Mouse (Mus musculus) adrenal gland, postnatal 36 days (tissue): ENCODE data around the gene Fam227a. TPM values are rescaled to one million over a fixed set of nuclear protein-coding genes. Genes with fewer than 3 reads are reported as not detected.

ENCODE experiments used
- DNase-seq, 2 experiments: peaks; one replicate each; pipeline ENCODE4 v3.0.0; 2021; ENCODE audit warnings: mixed read lengths in 1 of 2
- long read RNA-seq, 2 experiments: library from polyadenylated mRNA; stranded (forward); transcript quantifications; one replicate each; pipeline ENCODE4 v2.0.0; 2021; ENCODE audit warnings: borderline sequencing depth in 2 of 2
- total RNA-seq, 2 experiments: library from RNA; stranded (reverse); gene quantifications; 2 replicates each; pipeline ENCODE4 v1.2.3; 2021

Fam227a gene
- total RNA-seq: 1 to 10 TPM; 2.4 to 2.8 TPM
- long read RNA-seq, experiment 1, partial matches to known transcripts: 1 of 1 reads
- long read RNA-seq, experiment 1, other reads (novel, unspliced or antisense): 0 of 1 reads
- long read RNA-seq, experiment 2: 0 reads

DNA sequence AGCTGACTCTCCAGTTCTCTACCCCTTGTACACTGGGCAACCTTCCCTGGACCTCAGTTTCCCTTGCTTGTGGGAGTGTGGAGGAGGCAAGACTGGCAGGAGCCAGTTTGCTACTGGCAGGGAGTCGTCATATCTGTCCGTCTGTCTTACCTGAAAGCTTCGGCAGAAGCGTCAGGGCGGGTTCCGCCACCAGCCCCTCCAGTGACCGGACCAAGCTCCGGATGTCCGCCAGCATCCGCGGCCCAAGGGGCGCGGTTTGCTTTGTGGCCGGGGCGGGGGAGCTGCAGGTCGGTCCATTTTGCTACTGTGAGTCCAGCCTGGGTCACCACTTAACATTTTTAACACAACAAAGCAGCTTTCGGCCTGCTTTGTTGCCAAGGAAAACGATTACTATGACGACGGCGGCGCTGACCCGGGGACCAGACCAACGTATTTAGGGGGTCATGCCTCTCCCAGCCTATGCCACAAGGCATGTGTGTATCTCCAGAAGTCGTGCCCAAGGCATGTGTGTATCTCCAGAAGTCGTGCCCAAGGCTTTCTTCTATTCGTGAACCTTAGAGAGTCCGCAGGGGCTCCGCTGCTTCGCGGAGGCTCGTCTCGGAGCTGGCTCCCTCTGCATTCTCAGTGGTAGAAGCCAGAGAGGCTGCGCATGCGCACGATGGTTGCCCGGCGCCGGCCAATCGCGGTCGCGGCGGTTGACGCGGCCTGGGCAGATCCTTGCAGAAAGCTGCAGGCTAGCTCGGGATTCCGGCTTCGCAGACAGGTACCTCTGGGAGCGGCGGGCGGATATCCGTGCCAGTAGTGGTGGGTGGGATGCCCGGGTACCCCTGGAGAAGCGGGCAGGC, at the start of gene Fam227a, which contains the start of gene Cby1:
Gene Fam227a (minus strand): TSS at position 426 of the 845 bp plus-strand sequence.
Gene Cby1 (plus strand): TSS at position 669 of the 845 bp plus-strand sequence.
- DNase-seq: peak; percentile 96 to 97

DNA sequence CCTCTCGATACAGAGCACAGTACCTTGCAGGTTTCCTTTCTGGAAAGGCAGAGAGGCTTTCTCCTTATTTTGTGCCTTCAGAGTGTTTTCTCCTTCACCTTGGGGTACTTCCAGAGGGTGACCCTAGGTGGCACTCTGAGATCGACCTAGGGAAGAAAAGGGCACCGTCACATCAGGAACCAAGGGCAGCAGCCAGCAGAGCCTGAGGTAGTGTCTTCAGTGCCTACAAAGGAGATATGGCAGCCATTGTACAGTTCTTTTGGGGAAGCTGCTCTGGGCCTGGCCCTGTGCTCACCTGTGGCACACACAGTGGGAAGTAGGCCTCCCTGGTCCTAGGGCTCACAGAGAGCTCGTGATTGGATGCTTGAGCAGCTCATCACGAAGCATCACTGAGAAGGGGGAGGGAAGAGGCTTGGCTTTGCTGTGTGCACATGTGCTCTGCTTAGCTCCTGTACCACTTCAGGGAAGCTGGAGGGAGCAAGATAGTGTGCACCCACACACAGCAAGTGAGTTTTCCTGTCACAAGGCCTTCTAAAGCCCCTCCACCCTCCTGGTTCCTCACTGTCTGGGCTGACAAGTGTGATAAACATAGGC, 49.6 kb upstream of the Fam227a start:
- DNase-seq: no peak

DNA sequence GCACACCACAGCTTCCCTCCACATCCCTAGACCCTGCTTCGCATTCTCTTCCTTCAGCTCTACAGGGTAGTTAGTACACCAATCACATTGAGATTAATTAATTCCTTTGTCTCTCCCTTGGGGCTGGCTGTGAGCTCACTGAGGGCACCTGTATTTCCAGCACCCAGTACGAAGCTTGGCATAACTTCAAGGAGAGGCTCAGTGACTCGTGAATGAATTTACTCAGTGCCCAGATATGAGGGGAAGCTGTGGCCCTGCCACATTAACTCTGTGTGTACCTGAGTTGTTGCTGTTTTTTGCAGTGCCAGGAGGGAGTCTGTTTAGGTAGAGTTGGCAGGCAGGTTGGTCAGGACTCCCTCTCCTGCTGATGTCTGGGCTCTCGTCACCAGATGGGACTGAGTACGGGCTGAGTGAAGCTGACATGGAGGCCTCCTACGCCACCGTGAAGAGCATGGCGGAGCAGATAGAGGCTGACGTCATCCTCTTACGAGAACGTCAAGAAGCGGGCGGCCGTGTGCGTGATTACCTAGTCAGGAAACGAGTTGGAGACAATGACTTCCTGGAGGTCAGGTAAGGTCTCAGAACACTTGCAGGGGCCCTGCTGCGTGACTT, 48.0 kb upstream of the Fam227a start:
- DNase-seq: no peak

DNA sequence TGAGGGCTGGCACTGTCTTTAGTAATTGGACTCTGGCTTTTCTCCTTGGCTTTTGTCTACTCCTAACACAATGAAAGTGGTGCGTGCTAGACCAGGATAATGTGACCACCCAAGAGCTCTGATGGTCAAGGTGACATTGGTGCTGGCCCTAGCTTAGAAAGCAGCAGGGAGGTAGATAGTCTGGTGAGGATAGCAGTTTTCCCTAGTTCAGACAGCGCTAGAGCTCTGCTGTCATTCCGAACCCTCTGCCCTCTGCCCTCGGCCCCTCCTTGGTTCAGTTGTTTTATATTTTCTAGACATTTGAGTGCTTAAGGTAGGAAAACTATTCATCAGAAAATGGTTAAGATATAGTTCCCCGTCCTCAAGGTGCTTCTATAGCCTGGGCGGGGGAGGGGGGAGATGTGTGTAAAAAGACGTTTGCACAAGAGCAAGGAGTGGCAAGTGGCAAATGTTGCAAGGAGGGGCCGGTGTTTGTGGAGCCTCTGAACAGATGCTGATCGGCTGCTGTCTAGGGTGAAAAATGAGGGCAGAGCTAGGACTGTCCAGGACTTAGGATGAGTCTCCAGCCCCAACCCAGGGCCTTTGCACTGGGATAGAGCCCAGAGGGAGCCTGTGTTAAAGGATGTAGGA, 38.9 kb upstream of the Fam227a start:
- no peak for DNase-seq

DNA sequence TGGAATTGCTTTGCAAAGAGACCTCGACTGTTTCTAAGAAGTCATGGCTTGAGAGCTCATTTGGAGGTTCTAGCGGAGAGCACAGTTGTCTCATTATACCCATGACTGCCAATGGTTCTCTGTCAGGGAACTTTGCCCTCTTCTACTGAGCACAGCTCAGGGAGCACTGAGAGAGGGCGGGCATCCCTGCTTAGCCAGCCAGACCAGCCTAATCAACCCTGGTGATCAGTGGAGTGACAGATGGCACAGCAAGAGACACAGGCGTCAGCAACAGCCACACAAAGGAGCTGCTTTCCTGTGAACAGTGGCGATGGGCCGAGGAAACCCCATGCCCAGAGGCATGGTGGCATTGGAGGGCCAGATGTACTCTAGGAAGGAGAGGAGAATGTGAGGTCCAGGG, 38.3 kb upstream of the Fam227a start:
- no peak for DNase-seq

DNA sequence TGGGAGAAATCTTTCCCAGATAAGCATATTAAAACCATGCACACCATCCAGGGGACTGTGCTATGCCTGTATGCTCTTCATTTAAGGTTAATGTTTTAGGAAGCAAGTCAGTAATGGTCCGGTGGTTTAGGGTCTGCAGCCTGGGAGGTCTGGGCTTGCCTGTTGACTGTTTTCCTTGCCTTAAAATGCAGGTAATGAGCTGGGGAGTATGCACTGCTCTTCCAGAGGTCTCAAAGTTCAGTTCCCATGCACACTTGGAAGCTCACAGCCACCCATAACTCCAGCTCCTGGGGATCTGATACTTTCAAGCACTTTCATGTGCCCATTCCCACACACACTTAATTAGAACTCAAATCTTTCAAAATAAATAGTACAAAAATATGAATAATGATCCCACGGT, 37.8 kb upstream of the Fam227a start:
- no peak for DNase-seq

DNA sequence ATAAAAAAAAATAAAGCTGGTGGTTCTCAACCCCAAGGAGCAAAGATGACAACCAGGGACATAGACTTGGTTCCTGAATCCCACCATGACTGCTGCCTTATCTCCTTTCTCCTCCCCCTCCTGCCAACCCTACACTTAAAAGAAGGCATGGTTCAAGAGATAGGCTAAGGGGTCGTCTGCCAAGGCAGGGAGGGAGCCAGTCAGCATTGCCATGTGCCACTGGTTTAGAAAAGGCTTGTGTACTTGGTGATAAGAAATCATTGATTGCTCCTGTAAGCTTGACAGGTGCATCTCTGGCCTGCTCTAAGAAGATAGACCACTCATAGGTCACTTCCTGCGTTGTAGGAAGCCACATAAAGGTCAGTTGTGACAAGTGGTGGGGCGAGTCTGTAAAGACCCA, 36.8 kb upstream of the Fam227a start:
- no peak for DNase-seq

DNA sequence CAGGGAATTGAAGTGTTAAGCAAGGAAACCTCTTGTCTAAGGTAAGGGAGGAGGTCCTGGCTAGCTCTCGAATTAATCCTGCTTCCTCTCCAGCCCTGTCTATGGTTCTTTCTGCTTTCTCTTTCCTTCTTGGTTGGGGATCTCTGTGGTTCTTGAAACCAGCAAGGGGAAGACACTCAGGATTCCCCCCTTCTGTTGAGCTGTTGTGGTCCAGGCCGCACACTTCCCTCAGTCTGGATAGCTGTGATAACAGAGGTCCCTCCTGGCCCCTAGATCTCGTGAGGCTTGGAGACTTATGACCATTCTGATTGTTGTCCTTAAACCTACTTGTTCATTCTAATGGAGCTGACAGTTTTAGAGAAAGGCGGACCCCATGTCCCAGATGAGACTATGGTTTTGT, 35.8 kb upstream of the Fam227a start:
- DNase-seq: no peak

DNA sequence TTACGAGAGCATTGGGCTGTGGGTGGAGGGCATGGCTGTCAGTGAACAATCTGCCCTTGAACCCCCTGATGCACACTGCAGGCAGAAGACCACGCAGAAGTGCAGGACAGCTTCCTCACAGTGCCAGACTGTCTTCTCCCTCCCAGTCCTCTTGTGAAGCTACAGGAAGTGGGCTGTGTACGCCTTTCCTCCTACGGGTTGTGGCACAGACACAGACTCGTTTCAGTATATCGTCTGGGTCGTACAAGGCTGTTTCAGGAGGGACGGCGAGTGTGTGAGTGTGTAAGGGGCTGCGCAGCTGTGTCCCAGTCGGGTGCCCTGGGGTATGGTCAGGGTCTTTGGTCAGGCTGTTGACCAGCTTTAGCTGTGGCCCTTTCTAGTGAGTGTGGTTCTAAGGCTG, 35.0 kb upstream of the Fam227a start:
- DNase-seq: no peak

DNA sequence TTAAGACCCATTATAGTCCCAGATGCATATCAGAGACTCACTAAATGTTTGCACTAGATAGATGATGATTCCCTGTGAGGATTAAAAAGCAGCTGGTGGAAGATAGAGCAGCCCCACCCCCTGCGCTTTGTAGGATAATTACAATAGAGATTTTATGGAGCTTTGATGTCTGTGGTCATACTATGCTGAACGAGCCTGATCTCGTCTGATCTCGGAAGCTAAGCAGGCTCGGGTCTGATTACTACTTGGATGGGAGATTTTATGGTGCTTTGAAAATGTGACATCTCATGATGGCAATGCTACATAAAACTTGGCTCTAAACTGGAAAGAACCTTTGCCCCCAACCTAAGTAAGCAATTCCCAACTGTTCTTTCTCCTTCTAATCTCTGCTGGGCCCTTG, 33.6 kb upstream of the Fam227a start:
- DNase-seq: no peak

DNA sequence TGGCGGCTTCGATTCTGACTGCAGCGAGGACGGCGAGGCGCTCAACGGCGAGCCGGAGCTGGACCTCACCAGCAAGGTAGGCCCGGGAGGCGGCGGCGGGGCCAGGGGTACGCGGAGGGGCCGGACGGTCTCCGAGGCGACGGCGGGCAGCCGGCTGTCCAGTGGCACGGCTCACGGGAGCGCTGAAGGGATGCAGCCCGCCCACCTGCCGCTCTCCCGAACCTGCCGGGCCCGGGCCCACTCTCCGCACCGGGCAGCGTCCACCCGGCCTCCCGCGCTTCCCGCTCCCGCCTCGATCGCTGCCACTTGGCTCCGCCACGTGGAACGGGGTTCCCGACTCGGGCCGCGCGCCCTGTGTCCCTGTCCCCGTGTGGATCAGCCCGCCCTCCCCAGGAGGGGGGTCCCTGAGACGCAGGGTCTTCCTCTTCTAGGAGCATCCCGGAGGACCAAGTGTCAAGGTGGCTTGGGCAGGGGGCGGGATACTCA, 32.3 kb upstream of the Fam227a start:
- DNase-seq: peak in 1 of 2 experiments; percentile 42

DNA sequence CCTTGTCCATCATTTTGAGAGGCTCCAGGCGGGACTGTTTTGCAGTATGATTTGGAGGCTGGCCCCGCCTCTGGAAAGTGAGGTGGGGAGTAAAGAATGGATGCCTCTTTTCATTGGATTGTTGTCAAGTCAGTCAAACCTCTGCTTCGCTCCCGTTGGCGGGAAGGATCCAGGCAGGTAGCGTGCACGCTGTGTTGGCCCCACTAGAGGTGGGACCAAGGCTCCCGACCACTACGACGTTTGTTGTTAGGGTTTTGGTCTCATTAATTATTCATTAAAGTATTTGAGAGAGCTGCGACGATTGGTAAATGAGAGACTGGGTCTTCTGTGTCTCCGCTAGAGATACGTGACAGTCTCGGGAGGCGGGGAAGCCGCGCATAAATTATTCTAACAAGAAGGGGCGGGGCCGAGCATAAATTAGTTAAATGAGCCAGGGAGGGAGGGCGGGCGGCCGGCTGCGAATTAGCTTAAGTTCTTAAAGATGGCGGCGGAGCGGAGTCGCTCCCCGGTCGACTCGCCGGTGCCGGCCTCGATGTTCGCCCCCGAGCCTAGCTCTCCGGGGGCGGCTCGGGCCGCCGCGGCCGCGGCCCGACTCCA, 31.8 kb upstream of the Fam227a start, which contains the start of gene Gtpbp1:
Gene Gtpbp1 (plus strand): TSS at position 420 of the 597 bp plus-strand sequence.
- DNase-seq: peak; percentile 96 to 97

DNA sequence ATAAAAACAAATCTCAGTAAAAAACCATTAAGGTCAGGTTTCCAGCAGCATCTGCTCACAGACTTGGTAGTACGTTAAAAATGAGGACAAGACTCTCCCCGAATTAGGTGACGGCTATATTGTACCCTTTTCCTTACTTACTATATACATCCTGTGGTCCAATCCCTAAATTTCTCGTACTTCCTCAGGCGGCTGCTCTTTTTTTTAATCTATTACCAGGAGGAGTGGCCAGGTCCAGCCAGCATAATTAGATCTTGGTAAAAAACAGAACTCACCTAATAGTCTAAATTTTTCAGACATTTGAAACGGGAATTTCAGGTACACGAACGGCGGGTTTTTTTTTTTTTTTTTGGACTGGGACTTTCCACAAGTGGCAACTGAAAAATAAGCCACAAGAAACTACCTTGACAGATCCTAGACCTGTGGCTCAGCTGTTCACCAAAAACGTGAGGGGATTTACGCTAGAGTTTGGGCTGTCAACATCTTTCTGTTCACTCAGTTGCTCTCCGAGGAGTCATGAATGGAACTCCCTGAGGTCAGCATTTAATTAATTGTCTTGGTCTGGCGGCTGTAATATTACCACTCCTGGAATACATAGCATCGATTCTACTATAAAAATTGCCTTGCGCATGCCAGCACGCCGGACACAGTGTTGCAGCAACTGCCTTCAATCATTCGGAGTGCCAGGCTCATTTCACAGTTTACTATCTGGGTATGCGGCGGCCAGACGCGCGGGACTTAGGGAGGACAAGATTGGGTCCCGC, 31.1 kb upstream of the Fam227a start:
- DNase-seq: no peak

DNA sequence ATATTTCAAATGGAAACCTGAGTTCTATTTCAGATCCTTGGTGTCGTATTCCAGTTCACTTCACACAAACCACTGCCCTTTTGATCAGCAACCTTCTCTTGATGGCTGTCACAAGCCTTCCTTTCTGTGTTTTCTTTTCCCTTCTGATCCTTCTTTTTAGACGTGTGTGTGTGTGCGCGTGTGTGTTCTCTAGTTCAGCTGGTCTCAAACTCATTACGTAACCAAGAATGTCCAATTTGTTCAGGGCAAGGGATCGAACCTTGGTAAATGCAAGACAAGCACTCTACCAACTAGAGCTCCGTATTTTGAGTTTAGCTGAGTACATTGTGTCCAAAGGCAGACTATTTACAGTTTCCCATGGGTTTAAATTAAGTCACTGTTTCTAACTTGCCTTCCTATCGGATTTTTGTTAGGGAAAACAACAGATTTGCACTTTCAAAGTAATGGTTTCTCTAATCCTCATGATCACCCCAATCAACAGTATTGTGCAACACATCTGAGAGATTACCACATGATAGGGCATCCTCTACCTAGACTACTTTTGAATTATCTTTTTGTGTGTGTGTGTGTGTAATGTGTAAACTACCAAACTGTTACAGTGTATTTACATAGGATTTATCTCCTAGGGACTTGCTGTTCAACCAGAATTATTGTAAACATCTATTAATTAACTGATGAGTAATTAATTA, 29.7 kb upstream of the Fam227a start:
- DNase-seq: no peak

DNA sequence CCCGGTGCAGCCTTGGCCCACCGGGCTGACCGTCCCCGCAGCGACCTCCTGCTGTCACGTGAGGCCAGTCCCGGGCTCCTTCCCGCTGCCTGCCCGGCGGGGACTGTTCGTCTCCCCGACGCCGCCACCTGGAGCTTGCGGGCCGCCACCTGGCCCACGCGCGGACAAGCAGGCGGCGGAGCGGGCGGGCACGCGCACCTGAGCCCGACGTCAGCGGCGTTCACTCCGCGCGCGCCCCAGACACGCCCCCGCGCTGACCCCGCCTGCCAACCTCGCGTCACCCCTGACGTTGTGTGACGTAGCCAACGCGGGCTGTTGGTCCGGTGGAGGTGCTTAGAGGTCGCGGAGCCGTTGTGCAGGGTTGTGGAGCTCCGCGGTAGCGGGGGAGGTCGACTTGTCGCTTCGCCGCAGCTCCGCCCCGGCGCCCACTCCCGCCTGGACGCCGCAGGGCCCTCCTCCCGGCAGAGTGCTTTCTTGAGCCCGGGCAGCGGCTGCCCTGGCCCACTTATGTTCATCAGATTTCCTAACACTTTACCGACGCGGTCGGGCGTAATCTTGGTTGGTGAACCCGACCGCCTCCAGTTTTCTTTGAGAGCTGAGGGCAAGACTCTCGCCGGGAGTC, 29.0 kb upstream of the Fam227a start, which contains the start of gene Josd1:
Gene Josd1 (minus strand): TSS at position 274 of the 622 bp plus-strand sequence.
- peak; percentile 97 to 98 for DNase-seq

DNA sequence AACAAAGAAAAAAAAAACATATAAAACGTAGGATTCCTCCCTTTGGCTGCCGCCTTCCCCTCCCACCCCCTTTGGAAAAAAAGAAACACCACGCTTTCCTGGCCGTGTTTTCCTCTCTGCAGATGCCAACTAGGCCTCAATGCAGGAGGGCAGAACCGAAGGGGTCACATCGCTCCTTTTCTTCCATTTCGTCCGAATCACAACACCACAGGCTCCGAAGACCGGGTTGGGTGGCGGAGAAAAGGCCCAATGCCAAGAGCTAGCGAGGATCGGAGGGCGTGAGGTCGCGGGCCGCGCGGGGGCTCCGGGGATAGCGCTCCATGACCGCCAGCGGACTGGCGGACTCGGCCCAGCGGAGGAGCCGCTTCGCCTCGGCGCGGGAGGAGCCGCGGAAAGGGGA, 28.4 kb upstream of the Fam227a start:
- no peak for DNase-seq

DNA sequence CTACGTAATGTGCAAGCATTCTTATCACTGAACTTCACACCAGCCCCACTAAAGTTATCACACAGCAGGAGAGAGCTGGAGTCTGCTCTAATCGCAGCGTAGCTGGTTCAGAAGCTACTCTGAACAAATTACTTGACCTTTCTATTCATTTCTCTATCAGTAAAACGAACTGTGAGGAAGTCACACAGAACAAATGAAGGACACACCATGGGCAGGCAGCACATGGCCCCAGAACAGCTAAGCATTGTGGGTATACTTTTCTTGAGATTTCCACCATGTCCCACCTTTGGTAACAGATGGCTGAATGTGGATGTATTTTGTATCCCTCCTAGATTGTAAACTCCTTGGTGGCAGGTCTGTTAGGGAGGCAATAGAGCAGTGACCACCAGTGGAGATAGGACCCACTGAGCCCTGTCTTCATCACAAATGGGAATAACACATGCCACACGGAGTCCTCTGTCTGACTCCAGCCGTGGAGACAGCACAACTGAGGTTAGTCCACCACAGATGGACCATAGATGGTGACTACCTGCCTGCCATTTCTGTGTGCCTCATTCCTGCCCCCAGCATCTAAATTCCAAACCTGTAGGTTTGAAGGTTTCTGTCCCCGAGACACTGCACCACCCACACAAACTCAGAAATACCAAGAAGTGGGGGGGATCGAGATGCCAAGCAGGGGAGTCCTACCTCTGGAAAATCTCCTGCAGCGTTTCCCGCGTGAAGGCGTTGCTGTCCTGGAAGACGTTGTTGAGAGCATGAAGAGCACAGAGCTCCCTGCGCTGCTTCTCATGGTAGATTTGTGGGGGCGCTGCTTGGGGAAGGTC, 27.5 kb upstream of the Fam227a start:
- DNase-seq: no peak

DNA sequence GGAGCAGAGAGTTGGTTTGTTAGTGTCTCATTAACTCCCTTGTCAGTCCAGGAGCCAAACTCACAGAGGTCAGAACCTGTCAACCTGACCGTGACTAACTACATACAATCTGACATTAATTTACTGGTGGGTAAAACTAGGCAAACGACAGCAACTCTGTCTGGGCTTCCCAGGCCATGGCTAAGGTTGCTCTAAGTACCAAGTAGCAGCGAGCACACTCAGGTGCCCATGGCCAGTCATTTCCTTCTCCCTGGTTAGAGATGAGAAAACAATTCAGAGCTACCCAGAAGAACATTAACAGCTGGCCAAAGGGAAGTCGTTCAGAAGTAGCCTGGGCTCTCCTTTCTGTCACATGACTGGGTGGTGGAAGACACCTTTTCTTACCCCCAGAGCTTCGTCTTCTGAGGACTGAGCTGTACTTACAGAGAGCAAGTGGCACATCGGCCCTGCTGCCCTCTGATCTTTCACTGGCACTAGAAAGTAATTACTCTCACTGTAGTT, 26.4 kb upstream of the Fam227a start:
- DNase-seq: no peak

DNA sequence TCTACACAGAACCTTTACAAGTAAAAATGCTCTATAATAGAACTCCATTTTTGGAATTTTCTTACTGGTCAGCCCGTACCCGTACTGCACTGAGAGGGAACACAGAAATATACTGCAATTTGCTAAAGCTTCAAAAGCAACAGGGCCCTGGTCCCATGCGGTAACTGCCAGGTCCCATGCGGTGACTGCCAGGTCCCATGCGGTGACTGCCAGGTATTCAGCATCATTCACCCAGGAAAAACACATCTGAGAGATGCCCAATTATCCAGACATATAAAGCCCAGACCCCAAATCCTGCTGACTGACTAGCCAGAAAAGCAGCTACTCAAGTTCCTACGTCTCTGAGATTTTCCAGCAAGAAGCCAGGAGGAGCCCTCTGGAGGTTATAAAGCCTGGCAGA, 25.9 kb upstream of the Fam227a start:
- DNase-seq: no peak
